Mouse (Mus musculus): Measurements from ENCODE around the gene Btc. TPM values are rescaled to one million over a fixed set of nuclear protein-coding genes. Genes with fewer than 3 reads are reported as not detected.
A peak's percentile ranks its signal among the peaks of the same experiment; 100 is the strongest.

Btc gene
- polyA plus RNA-seq, 1 experiment, result 2.8 TPM

- H3K4me3 ChIP-seq (ENCODE audit: insufficient read depth, low read depth, low read length), result no peak overlapping the region
- H3K36me3 ChIP-seq (ENCODE audit: control insufficient read depth, insufficient read depth, low read length), result no peaks in the 10 kb centered on the region
- H3K27me3 ChIP-seq (replicated peaks; ENCODE audit: control insufficient read depth, insufficient read depth, low read length), result no peaks in the 10 kb centered on the region
- no peaks in the 10 kb centered on the region for H3K4me1 ChIP-seq (ENCODE audit: control insufficient read depth, insufficient read depth, low read length)
- WGBS, result 71% methylated on average over 5 of the region's 5 CpGs
- TF ChIP-seq POLR2A (IDR thresholded peaks at IDR 0.05; ENCODE audit: low read depth, low read length) (no peak), CTCF (conservative IDR thresholded peaks at IDR 0.05; ENCODE audit: insufficient read depth, insufficient read length, low read depth, low read length) (no peak)
- no peak for DNase-seq
- no peak overlapping the region for H3K27ac ChIP-seq (ENCODE audit: insufficient read depth, low read depth, low read length)
Measured at GRCm38 (mm10) chr5:91404263-91404662, 1.5 kb upstream of the Btc start.

GRCm38 (mm10) chr5:91403281-91403680, 487 bp upstream of the Btc start:
- Histone ChIP-seq H3K27me3 (replicated peaks; ENCODE audit: control insufficient read depth, insufficient read depth, low read length) (no peaks in the 10 kb centered on the region; the same call in 1 of the 2 replicates), H3K4me3 (ENCODE audit: insufficient read depth, low read depth, low read length) (no peak overlapping the region), H3K4me1 (ENCODE audit: control insufficient read depth, insufficient read depth, low read length) (no peaks in the 10 kb centered on the region), H3K27ac (ENCODE audit: insufficient read depth, low read depth, low read length) (peak overlapping the region; percentile 59; the same call in 1 of the 2 replicates), H3K36me3 (ENCODE audit: control insufficient read depth, insufficient read depth, low read length) (no peaks in the 10 kb centered on the region)
- WGBS, result 36% methylated on average over 4 of the region's 4 CpGs
- DNase-seq, result peak; percentile 69
- TF ChIP-seq POLR2A (IDR thresholded peaks at IDR 0.05; ENCODE audit: low read depth, low read length) (no peak), CTCF (conservative IDR thresholded peaks at IDR 0.05; ENCODE audit: insufficient read depth, insufficient read length, low read depth, low read length) (no peak)

DNA sequence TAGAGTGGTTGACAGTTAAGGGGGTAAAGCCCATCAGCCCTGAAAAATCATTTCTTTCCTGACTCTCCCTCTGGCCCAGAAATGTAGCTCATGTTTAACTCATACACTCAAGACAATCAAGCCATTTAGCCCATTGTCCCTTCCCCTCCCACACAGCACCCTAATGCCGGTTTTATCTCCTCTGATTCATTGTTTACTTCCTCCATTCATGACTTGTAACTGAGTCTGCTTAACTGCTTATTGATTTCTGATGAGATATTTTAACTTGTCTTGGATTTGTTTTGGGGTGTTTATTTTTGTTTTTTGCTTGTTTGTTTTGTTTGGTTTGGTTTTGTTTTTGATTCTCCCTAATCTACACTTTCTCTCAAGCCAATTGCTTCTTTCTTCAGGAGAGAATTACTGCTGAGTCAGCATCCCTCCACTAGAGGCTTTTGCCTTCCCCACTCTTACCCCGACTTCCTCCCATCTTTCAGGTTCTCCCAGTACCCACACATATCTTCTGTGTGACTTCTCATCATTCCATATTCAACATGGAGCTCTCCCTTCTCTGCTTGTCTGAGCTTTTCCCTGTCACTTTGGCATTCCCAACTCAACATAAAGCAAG, 2.2 kb downstream of the Btc start:
- H3K27ac ChIP-seq (ENCODE audit: insufficient read depth, low read depth, low read length), result no peak overlapping the region
- 46% methylated on average over 2 of the region's 2 CpGs for WGBS

GRCm38 (mm10) chr5:91375467-91375866, 27.3 kb downstream of the Btc start:
- TF ChIP-seq CTCF (conservative IDR thresholded peaks at IDR 0.05; ENCODE audit: insufficient read depth, insufficient read length, low read depth, low read length) (no peak), POLR2A (IDR thresholded peaks at IDR 0.05; ENCODE audit: low read depth, low read length) (no peak)
- Histone ChIP-seq H3K36me3 (ENCODE audit: control insufficient read depth, insufficient read depth, low read length) (no peaks in the 10 kb centered on the region), H3K27me3 (replicated peaks; ENCODE audit: control insufficient read depth, insufficient read depth, low read length) (no peaks in the 10 kb centered on the region), H3K27ac (ENCODE audit: insufficient read depth, low read depth, low read length) (no peak overlapping the region), H3K4me3 (ENCODE audit: insufficient read depth, low read depth, low read length) (no peak overlapping the region), H3K4me1 (ENCODE audit: control insufficient read depth, insufficient read depth, low read length) (no peaks in the 10 kb centered on the region)
- no peak for DNase-seq
- WGBS, result 60% methylated on average over 2 of the region's 2 CpGs

More for the DNA sequence above, 2.2 kb downstream of the Btc start:
- H3K36me3 ChIP-seq (ENCODE audit: control insufficient read depth, insufficient read depth, low read length), result no peaks in the 10 kb centered on the region
- no peak for DNase-seq
- no peaks in the 10 kb centered on the region for H3K4me1 ChIP-seq (ENCODE audit: control insufficient read depth, insufficient read depth, low read length)
- no peaks in the 10 kb centered on the region; the same call in 1 of the 2 replicates for H3K27me3 ChIP-seq (replicated peaks; ENCODE audit: control insufficient read depth, insufficient read depth, low read length)
- H3K4me3 ChIP-seq (ENCODE audit: insufficient read depth, low read depth, low read length), result no peak overlapping the region
- TF ChIP-seq CTCF (conservative IDR thresholded peaks at IDR 0.05; ENCODE audit: insufficient read depth, insufficient read length, low read depth, low read length) (no peak), POLR2A (IDR thresholded peaks at IDR 0.05; ENCODE audit: low read depth, low read length) (no peak)

- WGBS, result 90% methylated on average over 13 of the region's 13 CpGs
- no peak overlapping the region for H3K4me3 ChIP-seq (ENCODE audit: insufficient read depth, low read depth, low read length)
- DNase-seq, result no peak
- H3K27me3 ChIP-seq (replicated peaks; ENCODE audit: control insufficient read depth, insufficient read depth, low read length), result no peaks in the 10 kb centered on the region
- no peaks in the 10 kb centered on the region for H3K36me3 ChIP-seq (ENCODE audit: control insufficient read depth, insufficient read depth, low read length)
- no peak for TF ChIP-seq CTCF (conservative IDR thresholded peaks at IDR 0.05; ENCODE audit: insufficient read depth, insufficient read length, low read depth, low read length)
- TF ChIP-seq POLR2A (IDR thresholded peaks at IDR 0.05; ENCODE audit: low read depth, low read length), result no peak
- H3K27ac ChIP-seq (ENCODE audit: insufficient read depth, low read depth, low read length), result no peak overlapping the region
- no peaks in the 10 kb centered on the region for H3K4me1 ChIP-seq (ENCODE audit: control insufficient read depth, insufficient read depth, low read length)
Measured at GRCm38 (mm10) chr5:91368061-91368565, 34.7 kb downstream of the Btc start.

DNA sequence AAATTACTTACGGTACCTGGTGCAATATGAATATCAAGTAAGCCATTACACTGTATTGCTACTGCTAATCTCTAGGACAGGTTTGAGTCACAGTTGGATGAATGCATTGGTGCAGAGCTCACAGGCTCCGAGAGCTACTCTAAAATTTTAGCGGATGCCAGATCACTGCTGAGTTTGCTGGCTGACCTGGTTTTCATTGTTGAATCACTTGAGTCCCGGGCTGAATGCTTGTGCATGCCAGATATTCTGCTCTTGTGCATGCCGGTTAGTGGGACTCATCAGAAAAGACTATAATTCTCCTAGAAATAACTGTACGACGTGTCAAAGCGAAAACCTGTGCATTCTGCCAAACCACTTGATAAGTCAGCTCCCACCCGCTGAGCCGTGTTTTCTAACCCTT, 35.9 kb downstream of the Btc start:
- TF ChIP-seq POLR2A (IDR thresholded peaks at IDR 0.05; ENCODE audit: low read depth, low read length), result no peak
- no peak for TF ChIP-seq CTCF (conservative IDR thresholded peaks at IDR 0.05; ENCODE audit: insufficient read depth, insufficient read length, low read depth, low read length)
- H3K27ac ChIP-seq (ENCODE audit: insufficient read depth, low read depth, low read length), result no peak overlapping the region
- no peak for DNase-seq
- H3K4me3 ChIP-seq (ENCODE audit: insufficient read depth, low read depth, low read length), result no peak overlapping the region
- H3K4me1 ChIP-seq (ENCODE audit: control insufficient read depth, insufficient read depth, low read length), result no peaks in the 10 kb centered on the region
- 77% methylated on average over 10 of the region's 10 CpGs for WGBS
- H3K36me3 ChIP-seq (ENCODE audit: control insufficient read depth, insufficient read depth, low read length), result no peaks in the 10 kb centered on the region
- H3K27me3 ChIP-seq (replicated peaks; ENCODE audit: control insufficient read depth, insufficient read depth, low read length), result no peaks in the 10 kb centered on the region

- no peaks in the 10 kb centered on the region for H3K36me3 ChIP-seq (ENCODE audit: control insufficient read depth, insufficient read depth, low read length)
- WGBS, result 91% methylated on average over 6 of the region's 6 CpGs
- no peaks in the 10 kb centered on the region for H3K27me3 ChIP-seq (replicated peaks; ENCODE audit: control insufficient read depth, insufficient read depth, low read length)
- no peak overlapping the region for H3K4me3 ChIP-seq (ENCODE audit: insufficient read depth, low read depth, low read length)
- DNase-seq, result no peak
- no peaks in the 10 kb centered on the region for H3K4me1 ChIP-seq (ENCODE audit: control insufficient read depth, insufficient read depth, low read length)
- H3K27ac ChIP-seq (ENCODE audit: insufficient read depth, low read depth, low read length), result no peak overlapping the region
- TF ChIP-seq POLR2A (IDR thresholded peaks at IDR 0.05; ENCODE audit: low read depth, low read length) (no peak), CTCF (conservative IDR thresholded peaks at IDR 0.05; ENCODE audit: insufficient read depth, insufficient read length, low read depth, low read length) (no peak)
Measured at GRCm38 (mm10) chr5:91363274-91363991, 39.4 kb downstream of the Btc start.

All from kidney, adult 2 months (tissue).